Mouse (Mus musculus) myocyte (in vitro differentiated cells): ENCODE measurements around the gene Adam11. TPM values are rescaled to one million over a fixed set of nuclear protein-coding genes. Genes with fewer than 3 reads are reported as not detected.

Experiments used
- H3K27me3 ChIP-seq: one replicate; pipeline ENCODE4 v1.6.1; 2011; ENCODE audit not compliant: control insufficient read depth, insufficient read depth, insufficient read length
- H3K36me3 ChIP-seq: one replicate; pipeline ENCODE4 v1.6.1; 2011; ENCODE audit not compliant: control insufficient read depth, insufficient read depth
- H3K4me2 ChIP-seq: one replicate; pipeline ENCODE4 v1.6.1; 2011; ENCODE audit warnings: low read depth, control low read depth
- H3K4me3 ChIP-seq: one replicate; pipeline ENCODE4 v1.5.1; 2011; ENCODE audit warnings: mild to moderate bottlenecking, control low read depth, moderate library complexity
- H3K79me2 ChIP-seq: one replicate; pipeline ENCODE4 v1.6.1; 2011; ENCODE audit not compliant: control insufficient read depth, insufficient read depth
- H3ac ChIP-seq: one replicate; pipeline ENCODE4 v1.6.1; 2011; ENCODE audit not compliant: control insufficient read depth, insufficient read length
- CEBPB ChIP-seq: IDR thresholded peaks from 2 replicates; pipeline ENCODE4 v1.6.1; 2011; ENCODE audit warnings: mild to moderate bottlenecking, moderate library complexity; ENCODE audit not compliant: poor library complexity, insufficient read depth, severe bottlenecking
- E2F4 ChIP-seq: IDR thresholded peaks from one replicate; pipeline ENCODE4 v1.6.1; 2011; ENCODE audit warnings: mild to moderate bottlenecking, control low read depth, moderate library complexity; ENCODE audit not compliant: insufficient read depth
- MAX ChIP-seq: IDR thresholded peaks from one replicate; pipeline ENCODE4 v1.6.1; 2011; ENCODE audit warnings: low read depth, mild to moderate bottlenecking, control low read depth
- MYOD1 ChIP-seq, 3 experiments: IDR thresholded peaks; one replicate each; pipeline ENCODE4 v1.6.1; 2011; ENCODE audit warnings: control low read depth in 2 of 3, low read depth in 2 of 3, mild to moderate bottlenecking in 2 of 3, moderate library complexity in 1 of 3; ENCODE audit not compliant: insufficient read length in 2 of 3, control insufficient read depth in 1 of 3
- MYOG ChIP-seq, 3 experiments: IDR thresholded peaks; one replicate each; pipeline ENCODE4 v1.6.1; 2011; ENCODE audit warnings: control low read depth in 2 of 3, low read depth in 2 of 3, mild to moderate bottlenecking in 2 of 3; ENCODE audit not compliant: insufficient read length in 2 of 3, control insufficient read depth in 1 of 3, insufficient read depth in 1 of 3
- POLR2A ChIP-seq: IDR thresholded peaks from one replicate; pipeline ENCODE4 v1.6.1; 2011; ENCODE audit warnings: low read depth, mild to moderate bottlenecking, control low read depth, moderate library complexity; ENCODE audit not compliant: insufficient read length
- POLR2AphosphoS2 ChIP-seq: IDR thresholded peaks from one replicate; pipeline ENCODE4 v1.6.1; 2011; ENCODE audit warnings: low read depth, control low read depth; ENCODE audit not compliant: insufficient read length
- REST ChIP-seq: IDR thresholded peaks from one replicate; pipeline ENCODE4 v1.6.1; 2011; ENCODE audit warnings: mild to moderate bottlenecking, control low read depth, moderate library complexity; ENCODE audit not compliant: insufficient read depth, insufficient read length
- SRF ChIP-seq: IDR thresholded peaks from one replicate; pipeline ENCODE4 v1.6.1; 2011; ENCODE audit warnings: low read depth; ENCODE audit not compliant: control insufficient read depth, insufficient read length
- TCF12 ChIP-seq: IDR thresholded peaks from one replicate; pipeline ENCODE4 v1.6.1; 2011; ENCODE audit warnings: mild to moderate bottlenecking, control low read depth; ENCODE audit not compliant: poor library complexity, insufficient read depth, severe bottlenecking
- TCF3 ChIP-seq: IDR thresholded peaks from one replicate; pipeline ENCODE4 v1.6.1; 2011; ENCODE audit warnings: low read depth, control low read depth; ENCODE audit not compliant: insufficient read length
- USF1 ChIP-seq: IDR thresholded peaks from one replicate; pipeline ENCODE4 v1.6.1; 2011; ENCODE audit warnings: low read depth, mild to moderate bottlenecking, control low read depth, moderate library complexity
- polyA plus RNA-seq: library from polyadenylated mRNA; unstranded; fragments of >200 nt; fragmentation: generic; extraction: Trizol; gene quantifications from one replicate; pipeline ENCODE4 v1.2.1, GENCODE M21; 2012; ENCODE audit warnings: missing spikeins

The Adam11 gene
- polyA plus RNA-seq, 1 experiment, result 0.19 TPM

DNA sequence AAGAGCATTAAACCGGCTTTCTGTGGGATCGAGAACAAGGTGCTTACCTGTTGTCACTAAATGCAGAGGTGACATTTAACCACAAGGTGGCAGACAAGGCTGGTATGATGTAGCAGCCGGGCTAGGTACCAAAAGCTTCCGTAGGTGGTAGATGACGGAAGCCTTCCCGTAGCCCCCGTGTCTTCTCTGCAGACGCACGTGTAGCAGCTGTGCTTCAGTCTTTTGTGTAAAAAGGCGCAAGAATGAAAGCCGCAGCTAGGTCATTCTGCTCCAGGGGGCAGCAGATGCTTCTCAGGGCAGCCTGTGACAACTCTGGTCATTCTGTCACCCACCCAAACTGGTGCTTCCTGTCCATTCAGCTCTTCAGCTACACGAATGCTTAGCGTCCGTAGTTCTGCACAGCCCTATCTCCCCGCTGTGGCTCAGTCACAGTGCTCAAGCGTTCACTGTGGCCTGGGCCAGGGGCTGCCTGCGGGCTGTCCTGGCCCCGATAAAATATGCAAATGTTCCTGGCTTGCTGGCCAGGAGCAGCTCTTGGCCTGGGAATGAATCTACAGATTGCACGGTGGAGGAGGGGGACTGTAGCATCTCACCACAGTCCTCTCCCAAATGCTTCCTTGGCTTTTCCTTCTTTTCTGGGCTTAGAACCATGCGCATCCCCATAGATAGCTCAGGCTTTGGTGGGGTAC is 21.8 kb upstream of the Adam11 start:
- TF ChIP-seq MAX (no peak), REST (no peak), MYOG (IDR thresholded peaks at IDR 0.05; ENCODE audit: control insufficient read depth in 1 of 3, insufficient read depth in 1 of 3, insufficient read length in 2 of 3, low read depth in 2 of 3) (no peak), POLR2A (no peak), SRF (no peak), TCF3 (no peak), USF1 (no peak), POLR2AphosphoS2 (no peak)
- Histone ChIP-seq H3K27me3 (no peaks in the 10 kb centered on the region), H3ac (no peak overlapping the region), H3K36me3 (no peaks in the 10 kb centered on the region), H3K4me2 (peak overlapping the region; percentile 4), H3K4me3 (no peak overlapping the region), H3K79me2 (no peaks in the 10 kb centered on the region)

DNA sequence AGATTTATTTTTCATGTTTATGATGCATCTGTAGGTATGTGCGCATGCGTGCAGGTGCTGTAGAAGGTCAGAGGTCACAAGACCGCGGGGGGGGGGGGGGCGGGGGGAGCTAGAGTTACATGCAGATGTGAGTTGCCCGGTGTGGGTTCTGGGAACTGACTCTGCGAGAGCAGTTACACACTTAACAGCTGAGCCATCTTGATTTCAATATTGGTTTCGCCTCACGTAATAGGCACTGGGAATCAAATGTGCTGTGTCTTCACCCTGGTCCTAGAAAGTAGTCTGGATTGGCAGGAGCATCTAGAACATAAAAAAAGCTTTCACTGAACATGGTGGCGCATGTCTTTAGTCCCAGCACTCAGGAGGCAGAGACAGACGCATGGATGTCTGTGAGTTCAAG is 20.6 kb upstream of the Adam11 start:
- TF ChIP-seq MYOG (IDR thresholded peaks at IDR 0.05; ENCODE audit: control insufficient read depth in 1 of 3, insufficient read depth in 1 of 3, insufficient read length in 2 of 3, low read depth in 2 of 3) (no peak), MYOD1 (IDR thresholded peaks at IDR 0.05; ENCODE audit: control insufficient read depth in 1 of 3, insufficient read length in 2 of 3, low read depth in 2 of 3) (no peak), POLR2A (no peak), CEBPB (no peak), POLR2AphosphoS2 (no peak), REST (no peak), USF1 (no peak), TCF12 (no peak), MAX (no peak), E2F4 (no peak), SRF (no peak), TCF3 (no peak)

DNA sequence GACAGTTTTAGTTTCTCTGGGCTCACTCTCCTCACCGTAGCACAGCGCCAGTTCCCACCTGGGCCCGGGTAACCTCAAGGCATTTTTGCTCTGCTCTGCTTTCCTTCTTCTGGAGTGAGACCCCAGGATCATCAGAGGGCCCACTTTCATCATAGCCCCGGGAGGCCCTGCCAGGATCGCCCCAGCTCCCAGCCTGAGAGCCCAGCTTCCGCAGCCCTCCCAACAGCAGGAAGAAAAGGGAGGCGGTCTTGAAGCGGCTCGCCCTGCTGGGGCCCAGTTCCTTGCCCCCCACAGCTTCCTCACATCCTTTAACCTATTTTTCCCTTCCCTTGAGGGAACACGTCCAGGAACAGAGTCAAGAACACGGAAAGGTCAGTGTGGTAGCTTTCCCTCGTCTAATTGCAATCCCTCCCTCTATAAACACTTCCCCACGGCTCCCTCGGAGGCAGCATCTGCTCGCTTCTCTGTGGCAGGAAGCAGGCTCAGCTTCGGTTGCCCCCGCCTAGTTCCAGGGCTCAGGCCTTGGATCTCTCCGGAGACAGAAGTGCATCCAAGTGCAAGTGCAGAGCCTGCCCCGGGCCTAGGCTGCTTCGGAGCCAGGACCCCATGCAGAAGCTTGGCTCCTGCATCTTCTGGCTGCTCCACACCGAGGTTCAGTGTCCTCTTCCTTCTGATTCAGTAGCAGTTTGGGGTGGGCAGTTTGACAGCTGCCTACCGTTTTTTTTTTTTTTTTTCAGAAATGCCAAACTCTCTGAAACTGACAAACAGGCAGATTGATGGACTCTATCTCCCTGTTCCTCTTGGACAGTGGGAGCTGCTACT is 19.9 kb upstream of the Adam11 start:
- H3ac ChIP-seq, result no peak overlapping the region
- H3K27me3 ChIP-seq, result no peaks in the 10 kb centered on the region
- H3K4me2 ChIP-seq, result no peak overlapping the region
- no peak for TF ChIP-seq USF1
- TF ChIP-seq POLR2AphosphoS2, result no peak
- TF ChIP-seq E2F4, result no peak
- H3K36me3 ChIP-seq, result no peaks in the 10 kb centered on the region
- no peaks in the 10 kb centered on the region for H3K79me2 ChIP-seq
- H3K4me3 ChIP-seq, result no peak overlapping the region

More for the DNA sequence above, 20.6 kb upstream of the Adam11 start:
- Histone ChIP-seq H3K4me2 (no peak overlapping the region), H3K4me3 (no peak overlapping the region), H3K79me2 (no peaks in the 10 kb centered on the region), H3ac (no peak overlapping the region), H3K36me3 (no peaks in the 10 kb centered on the region), H3K27me3 (no peaks in the 10 kb centered on the region)

DNA sequence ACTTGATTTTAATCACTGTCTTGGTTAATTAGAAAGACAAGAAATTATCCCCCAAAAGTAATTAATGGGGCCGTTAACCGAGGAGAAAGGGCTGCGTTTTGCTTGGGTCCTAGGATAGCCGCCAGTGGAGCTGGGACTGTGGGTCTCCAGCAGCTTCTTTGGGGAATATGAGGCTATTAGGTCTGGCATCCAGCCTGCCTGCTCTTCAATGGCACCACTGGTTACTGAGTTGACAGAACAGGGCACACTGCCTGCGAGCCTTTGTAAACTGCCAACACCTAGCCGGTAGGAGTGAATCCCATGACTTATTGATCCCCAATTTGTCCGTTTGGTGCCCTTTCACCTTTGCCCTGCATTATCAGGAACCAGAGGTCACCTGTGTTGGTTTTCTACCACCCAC is 19.2 kb upstream of the Adam11 start:
- H3K79me2 ChIP-seq, result no peaks in the 10 kb centered on the region
- no peaks in the 10 kb centered on the region for H3K36me3 ChIP-seq
- no peaks in the 10 kb centered on the region for H3K27me3 ChIP-seq
- no peak overlapping the region for H3ac ChIP-seq
- H3K4me3 ChIP-seq, result no peak overlapping the region
- TF ChIP-seq USF1, result no peak
- no peak for TF ChIP-seq POLR2AphosphoS2
- TF ChIP-seq TCF12, result no peak
- TF ChIP-seq REST, result no peak
- no peak for TF ChIP-seq CEBPB
- TF ChIP-seq SRF, result no peak
- no peak for TF ChIP-seq TCF3
- no peak for TF ChIP-seq MYOG (IDR thresholded peaks at IDR 0.05; ENCODE audit: control insufficient read depth in 1 of 3, insufficient read depth in 1 of 3, insufficient read length in 2 of 3, low read depth in 2 of 3)
- TF ChIP-seq MYOD1 (IDR thresholded peaks at IDR 0.05; ENCODE audit: control insufficient read depth in 1 of 3, insufficient read length in 2 of 3, low read depth in 2 of 3), result no peak
- H3K4me2 ChIP-seq, result no peak overlapping the region

DNA sequence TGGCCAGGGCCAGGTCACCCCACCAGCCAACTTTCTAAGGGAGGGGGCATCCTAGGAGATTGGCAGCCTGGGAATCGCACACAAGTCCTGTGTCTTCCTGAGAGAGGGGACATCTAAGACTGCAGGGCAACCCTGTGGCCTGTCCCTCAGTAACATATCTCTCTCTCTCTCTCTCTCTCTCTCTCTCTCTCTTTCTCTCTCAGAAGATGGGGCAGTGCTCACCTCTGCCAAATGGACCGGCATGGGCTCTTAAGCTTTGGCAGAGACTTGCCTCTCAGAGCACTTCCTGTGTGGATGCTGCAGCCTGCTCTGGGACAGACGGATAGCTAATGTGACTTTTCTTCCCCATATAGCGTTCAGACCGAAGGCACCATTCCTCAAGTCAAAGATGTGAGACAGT is 18.4 kb upstream of the Adam11 start:
- H3K4me2 ChIP-seq, result no peak overlapping the region
- no peaks in the 10 kb centered on the region for H3K27me3 ChIP-seq

More for the DNA sequence above, 18.4 kb upstream of the Adam11 start:
- Histone ChIP-seq H3K4me3 (no peak overlapping the region), H3K79me2 (no peaks in the 10 kb centered on the region), H3ac (no peak overlapping the region), H3K36me3 (no peaks in the 10 kb centered on the region)
- TF ChIP-seq POLR2AphosphoS2 (no peak), TCF3 (no peak), USF1 (no peak), SRF (no peak), CEBPB (no peak), MYOD1 (IDR thresholded peaks at IDR 0.05; ENCODE audit: control insufficient read depth in 1 of 3, insufficient read length in 2 of 3, low read depth in 2 of 3) (no peak)
